Mouse (Mus musculus): ENCODE measurements around the gene Cyb561a3. TPM values are rescaled to one million over a fixed set of nuclear protein-coding genes. Genes with fewer than 3 reads are reported as not detected.

Cyb561a3 gene
- polyA plus RNA-seq, 1 experiment from 2014 or later, result 22.1 TPM

DNA sequence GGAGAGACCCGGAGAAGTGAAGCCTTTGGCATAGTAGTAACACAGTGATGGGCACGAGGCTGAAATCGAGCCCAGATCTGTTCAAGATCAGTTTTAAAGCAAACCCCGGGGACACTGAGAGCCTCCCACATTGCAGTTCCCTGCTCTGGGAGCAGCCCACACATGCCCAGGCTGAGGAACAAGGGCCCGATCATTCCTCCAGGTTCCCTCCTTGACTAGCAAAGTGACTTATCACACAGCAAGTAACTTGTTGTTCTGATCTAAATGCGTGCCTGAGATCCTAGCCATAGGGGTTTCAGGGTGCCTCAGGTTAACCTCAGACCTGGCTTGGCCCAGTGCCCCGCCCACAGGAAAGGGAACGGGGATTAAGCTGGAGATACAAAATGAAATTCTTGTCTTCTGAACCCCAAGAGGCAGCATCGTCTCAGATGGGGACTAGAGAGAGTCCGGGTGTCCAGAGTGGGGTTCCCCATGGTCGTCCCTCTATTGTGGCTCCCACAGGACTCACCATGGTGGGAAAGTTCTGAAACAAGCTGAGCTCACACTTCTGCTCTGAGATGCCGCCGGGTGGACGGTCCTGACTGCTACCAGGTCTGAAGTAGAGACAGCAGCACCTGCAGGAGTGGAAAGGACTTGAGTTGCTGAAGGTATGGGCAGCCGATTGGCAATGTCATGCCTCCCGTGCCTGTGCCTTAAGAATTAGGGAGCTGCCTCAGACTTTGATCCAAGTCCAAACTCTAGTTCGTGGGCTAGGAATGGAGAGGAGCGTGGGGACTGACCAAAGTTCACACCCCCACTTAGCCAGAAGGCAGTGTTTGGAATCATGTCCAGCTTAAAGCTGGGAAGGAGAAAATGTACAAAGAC, 26.9 kb downstream of the Cyb561a3 start:
- H3K4me1 ChIP-seq (ENCODE audit: control insufficient read depth, insufficient read depth, low read depth, low read length), result peaks cover 26% of the 10 kb centered on the region
- H3K27ac ChIP-seq (ENCODE audit: low read depth, low read length), result no peak overlapping the region; the same call in 1 of the 2 replicates
- peaks cover 19% of the 10 kb centered on the region for H3K36me3 ChIP-seq (ENCODE audit: control insufficient read depth, insufficient read depth, low read length)
- no peak overlapping the region for H3K4me2 ChIP-seq (ENCODE audit: low read length)
- WGBS, result 88% methylated on average over 18 of the region's 18 CpGs
- no peaks in the 10 kb centered on the region for H3K9me3 ChIP-seq (ENCODE audit: control insufficient read depth, low read length)
- no peak overlapping the region for H3K9ac ChIP-seq (ENCODE audit: low read depth, low read length)
- no peak overlapping the region for H3K4me3 ChIP-seq (ENCODE audit: low read length)
- H3K27me3 ChIP-seq (replicated peaks; ENCODE audit: control insufficient read depth, insufficient read depth, low read length), result no peaks in the 10 kb centered on the region
- ATAC-seq, result no peak

GRCm38 (mm10) chr19:10604534-10604933, 27.6 kb downstream of the Cyb561a3 start:
- peak overlapping the region; percentile 85 for H3K4me2 ChIP-seq (ENCODE audit: low read length)
- WGBS, result 63% methylated on average over 3 of the region's 3 CpGs
- peak overlapping the region; percentile 92 for H3K27ac ChIP-seq (ENCODE audit: low read depth, low read length)
- H3K9me3 ChIP-seq (ENCODE audit: control insufficient read depth, low read length), result no peaks in the 10 kb centered on the region
- H3K4me1 ChIP-seq (ENCODE audit: control insufficient read depth, insufficient read depth, low read depth, low read length), result peaks cover 26% of the 10 kb centered on the region
- no peaks in the 10 kb centered on the region for H3K27me3 ChIP-seq (replicated peaks; ENCODE audit: control insufficient read depth, insufficient read depth, low read length)
- H3K4me3 ChIP-seq (ENCODE audit: low read length), result peak overlapping the region; percentile 72
- H3K9ac ChIP-seq (ENCODE audit: low read depth, low read length), result peak overlapping the region; percentile 86
- ATAC-seq, result no peak
- peaks cover 18% of the 10 kb centered on the region for H3K36me3 ChIP-seq (ENCODE audit: control insufficient read depth, insufficient read depth, low read length)

- peak within 1 kb of the TSS; percentile 86 for H3K9ac ChIP-seq (ENCODE audit: low read depth, low read length)
Measured at GRCm38 (mm10) chr19:10605293-10605900, 28.4 kb downstream of the Cyb561a3 start, which contains the start of the genes Ddb1 and Tkfc. Gene Ddb1 (plus strand): TSS chr19:10605327. Gene Tkfc (minus strand): TSS chr19:10605654.

DNA sequence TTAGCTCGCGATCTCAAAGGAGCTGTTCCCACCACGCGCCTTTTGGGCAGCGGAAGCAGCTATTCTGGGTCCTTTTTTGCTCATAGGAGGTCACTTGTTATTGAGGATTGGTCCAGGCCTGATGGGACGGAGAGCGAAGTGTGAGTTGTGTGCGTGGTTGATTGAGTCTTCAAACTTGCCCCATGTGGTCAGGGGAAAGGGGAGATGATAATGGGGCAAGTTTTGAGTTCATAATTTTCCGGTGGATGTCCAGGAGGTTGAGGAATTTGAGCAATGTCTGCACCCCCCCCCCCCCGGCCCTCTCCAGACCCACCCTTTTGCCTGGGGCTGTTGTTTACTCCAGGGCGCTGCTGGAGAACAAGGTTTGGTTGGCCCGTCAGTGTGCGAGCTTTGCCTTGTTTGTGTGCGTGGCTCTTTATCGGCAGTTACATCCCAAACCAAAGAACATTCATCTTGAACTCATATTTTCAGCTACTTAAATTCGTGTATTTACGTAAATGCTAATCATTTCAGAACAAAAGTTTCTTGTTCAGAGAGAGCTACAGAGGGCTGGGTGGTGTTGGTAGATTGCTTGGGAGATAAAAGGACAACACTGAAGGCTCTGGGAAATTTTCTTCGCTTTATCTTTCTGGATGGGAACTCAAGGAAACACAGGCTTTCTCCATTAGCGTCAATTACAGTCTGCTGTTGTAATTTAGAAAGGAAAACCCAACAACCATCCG, 29.1 kb downstream of the Cyb561a3 start:
- Histone ChIP-seq H3K36me3 (ENCODE audit: control insufficient read depth, insufficient read depth, low read length) (peaks cover 25% of the 10 kb centered on the region), H3K9me3 (ENCODE audit: control insufficient read depth, low read length) (no peaks in the 10 kb centered on the region), H3K27ac (ENCODE audit: low read depth, low read length) (peak overlapping the region; percentile 92), H3K27me3 (replicated peaks; ENCODE audit: control insufficient read depth, insufficient read depth, low read length) (no peaks in the 10 kb centered on the region), H3K4me3 (ENCODE audit: low read length) (peak overlapping the region; percentile 72), H3K9ac (ENCODE audit: low read depth, low read length) (peak overlapping the region; percentile 84), H3K4me2 (ENCODE audit: low read length) (peak overlapping the region; percentile 76), H3K4me1 (ENCODE audit: control insufficient read depth, insufficient read depth, low read depth, low read length) (peaks cover 26% of the 10 kb centered on the region)
- no peak for ATAC-seq
- WGBS, result 7% methylated on average over 20 of the region's 20 CpGs

More at GRCm38 (mm10) chr19:10605293-10605900, 28.4 kb downstream of the Cyb561a3 start, which contains the start of the genes Ddb1 and Tkfc:
- H3K36me3 ChIP-seq (ENCODE audit: control insufficient read depth, insufficient read depth, low read length), result peaks cover 21% of the 10 kb centered on the region
- WGBS, result under 1% methylated on average over 47 of the region's 49 CpGs
- peak within 1 kb of the TSS; percentile 85 for H3K4me2 ChIP-seq (ENCODE audit: low read length)
- H3K9me3 ChIP-seq (ENCODE audit: control insufficient read depth, low read length), result no peaks in the 10 kb centered on the region
- no peaks in the 10 kb centered on the region for H3K27me3 ChIP-seq (replicated peaks; ENCODE audit: control insufficient read depth, insufficient read depth, low read length)
- peaks cover 26% of the 10 kb centered on the region for H3K4me1 ChIP-seq (ENCODE audit: control insufficient read depth, insufficient read depth, low read depth, low read length)
- peak within 1 kb of the TSS; percentile 72 for H3K4me3 ChIP-seq (ENCODE audit: low read length)
- ATAC-seq, result peak; percentile 98
- H3K27ac ChIP-seq (ENCODE audit: low read depth, low read length), result peak within 1 kb of the TSS; percentile 92

GRCm38 (mm10) chr19:10608573-10609240, 31.7 kb downstream of the Cyb561a3 start:
- ATAC-seq, result no peak
- no peak overlapping the region for H3K9ac ChIP-seq (ENCODE audit: low read depth, low read length)
- no peaks in the 10 kb centered on the region for H3K27me3 ChIP-seq (replicated peaks; ENCODE audit: control insufficient read depth, insufficient read depth, low read length)
- no peak overlapping the region for H3K4me2 ChIP-seq (ENCODE audit: low read length)
- H3K4me1 ChIP-seq (ENCODE audit: control insufficient read depth, insufficient read depth, low read depth, low read length), result peaks cover 16% of the 10 kb centered on the region
- 88% methylated on average over 5 of the region's 5 CpGs for WGBS
- no peak overlapping the region for H3K27ac ChIP-seq (ENCODE audit: low read depth, low read length)
- no peaks in the 10 kb centered on the region for H3K9me3 ChIP-seq (ENCODE audit: control insufficient read depth, low read length)
- no peak overlapping the region for H3K4me3 ChIP-seq (ENCODE audit: low read length)
- peaks cover 50% of the 10 kb centered on the region for H3K36me3 ChIP-seq (ENCODE audit: control insufficient read depth, insufficient read depth, low read length)

- Histone ChIP-seq H3K9ac (ENCODE audit: low read depth, low read length) (peak within 1 kb of the TSS; percentile 69), H3K27me3 (replicated peaks; ENCODE audit: control insufficient read depth, insufficient read depth, low read length) (no peaks in the 10 kb centered on the region), H3K27ac (ENCODE audit: low read depth, low read length) (peak within 1 kb of the TSS; percentile 34; the same call in 1 of the 2 replicates), H3K36me3 (ENCODE audit: control insufficient read depth, insufficient read depth, low read length) (peaks cover 13% of the 10 kb centered on the region), H3K4me1 (ENCODE audit: control insufficient read depth, insufficient read depth, low read depth, low read length) (peaks cover 14% of the 10 kb centered on the region), H3K4me2 (ENCODE audit: low read length) (peak within 1 kb of the TSS; percentile 98), H3K9me3 (ENCODE audit: control insufficient read depth, low read length) (no peaks in the 10 kb centered on the region), H3K4me3 (ENCODE audit: low read length) (peak within 1 kb of the TSS; percentile 48)
- ATAC-seq, result peak; percentile 88
- WGBS, result 3% methylated on average over 32 of the region's 32 CpGs
Measured at GRCm38 (mm10) chr19:10634106-10634871, 57.3 kb downstream of the Cyb561a3 start, which contains the start of gene Vwce. Gene Vwce (plus strand): TSS chr19:10634213.

- ATAC-seq, result peak; percentile 91
- H3K9ac ChIP-seq (ENCODE audit: low read depth, low read length), result peak overlapping the region; percentile 69
- peak overlapping the region; percentile 98 for H3K4me2 ChIP-seq (ENCODE audit: low read length)
- H3K27ac ChIP-seq (ENCODE audit: low read depth, low read length), result no peak overlapping the region
- H3K4me1 ChIP-seq (ENCODE audit: control insufficient read depth, insufficient read depth, low read depth, low read length), result peaks cover 14% of the 10 kb centered on the region
- peak overlapping the region; percentile 48 for H3K4me3 ChIP-seq (ENCODE audit: low read length)
- H3K9me3 ChIP-seq (ENCODE audit: control insufficient read depth, low read length), result no peaks in the 10 kb centered on the region
- H3K36me3 ChIP-seq (ENCODE audit: control insufficient read depth, insufficient read depth, low read length), result peaks cover 7% of the 10 kb centered on the region; the same call in 1 of the 2 replicates
- no peaks in the 10 kb centered on the region for H3K27me3 ChIP-seq (replicated peaks; ENCODE audit: control insufficient read depth, insufficient read depth, low read length)
- WGBS, result 2% methylated on average over 19 of the region's 21 CpGs
Measured at GRCm38 (mm10) chr19:10634872-10635318, 57.9 kb downstream of the Cyb561a3 start.

GRCm38 (mm10) chr19:10637840-10638239, 60.9 kb downstream of the Cyb561a3 start:
- no peak for ATAC-seq
- WGBS, result 64% methylated on average over 7 of the region's 7 CpGs
- H3K4me3 ChIP-seq (ENCODE audit: low read length), result no peak overlapping the region
- no peaks in the 10 kb centered on the region for H3K27me3 ChIP-seq (replicated peaks; ENCODE audit: control insufficient read depth, insufficient read depth, low read length)
- peaks cover 17% of the 10 kb centered on the region for H3K4me1 ChIP-seq (ENCODE audit: control insufficient read depth, insufficient read depth, low read depth, low read length)
- H3K9me3 ChIP-seq (ENCODE audit: control insufficient read depth, low read length), result no peaks in the 10 kb centered on the region
- H3K36me3 ChIP-seq (ENCODE audit: control insufficient read depth, insufficient read depth, low read length), result no peaks in the 10 kb centered on the region
- H3K9ac ChIP-seq (ENCODE audit: low read depth, low read length), result no peak overlapping the region
- no peak overlapping the region for H3K27ac ChIP-seq (ENCODE audit: low read depth, low read length)
- H3K4me2 ChIP-seq (ENCODE audit: low read length), result no peak overlapping the region
